Mouse (Mus musculus) cortical plate, adult 2 months (tissue): ENCODE results near the gene Scp2d1.

ENCODE experiments used
- CTCF ChIP-seq: fragments of 200-500 bp; IDR thresholded peaks from 2 replicates; pipeline ENCODE4 v1.5.1; 2011; ENCODE audit warnings: mild to moderate bottlenecking, control low read depth, low read length; ENCODE audit not compliant: insufficient read depth; ENCODE audit errors: extremely low read depth
- POLR2A ChIP-seq: fragments of 200-500 bp; IDR thresholded peaks from 2 replicates; pipeline ENCODE4 v1.6.1; 2011; ENCODE audit warnings: mild to moderate bottlenecking, low read length, control low read depth; ENCODE audit not compliant: insufficient read depth; ENCODE audit errors: extremely low read depth

GRCm38 (mm10) chr2:144868827-144869226 lies 45.4 kb downstream of the Scp2d1 start:
- TF ChIP-seq POLR2A: no peak
- peak; percentile 38; the same call in 1 of the 2 replicates for TF ChIP-seq CTCF
